Mouse (Mus musculus): ENCODE results near the gene Cwc15. TPM values are rescaled to one million over a fixed set of nuclear protein-coding genes. Genes with fewer than 3 reads are reported as not detected.

Gene Cwc15
- polyA plus RNA-seq, 2 experiments from 2014 or later: 189 to 201 TPM

DNA sequence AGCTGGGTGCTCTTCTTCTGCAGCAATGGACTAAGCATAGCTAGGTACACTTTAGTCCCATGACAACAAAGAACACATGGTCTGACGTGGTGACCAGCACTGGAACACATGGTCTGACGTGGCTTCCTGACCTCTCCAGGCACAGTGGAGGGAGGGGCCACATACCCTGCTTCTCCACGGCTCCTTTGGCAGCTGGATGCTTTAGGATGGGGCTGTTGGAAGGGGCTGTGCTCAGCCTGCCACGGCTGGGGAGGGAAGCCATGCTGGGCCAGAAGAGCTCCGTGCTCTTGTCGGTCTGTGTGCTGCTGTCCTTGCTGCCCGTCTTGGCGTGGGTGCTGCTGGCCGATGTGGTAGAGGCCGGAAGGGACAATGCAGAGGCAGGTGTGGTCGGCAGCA is 47.9 kb downstream of the Cwc15 start:
- ATAC-seq: no peak

GRCm38 (mm10) chr9:14558332-14558731 is 57.9 kb downstream of the Cwc15 start:
- ATAC-seq: no peak

DNA sequence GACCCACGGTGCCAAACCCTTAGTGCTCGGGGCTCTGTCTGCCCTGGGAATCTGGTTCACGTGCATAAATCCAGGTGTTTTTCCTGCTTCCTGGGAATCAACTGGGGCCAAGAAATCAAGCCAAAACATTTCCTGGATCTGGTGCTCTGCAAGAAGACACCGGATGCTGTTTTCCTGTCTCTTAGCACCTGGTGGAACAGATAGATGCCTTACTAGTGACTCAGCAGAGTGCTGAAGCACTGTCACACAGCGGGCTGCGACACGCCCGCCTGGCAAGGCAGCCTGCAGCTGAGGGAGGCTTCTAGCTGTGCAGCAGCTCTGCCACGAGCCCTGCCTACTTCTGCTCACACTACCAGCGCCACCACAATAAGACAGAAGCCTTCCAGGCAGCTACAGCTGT is 59.0 kb downstream of the Cwc15 start:
- no peak for ATAC-seq

GRCm38 (mm10) chr9:14559996-14560395 is 59.6 kb downstream of the Cwc15 start:
- no peak for ATAC-seq

Other genes with a start within 250 kb of the Cwc15 start
- gene Sesn3, start 225.6 kb upstream of the Cwc15 start, polyA plus RNA-seq (2017; shearing (Covaris generic)): 10 to 100 TPM; 18.5 to 25.4 TPM
- gene Endod1, start 119.1 kb upstream of the Cwc15 start, polyA plus RNA-seq (2017; shearing (Covaris generic)): 10 to 100 TPM; 23.0 to 31.9 TPM
- gene Kdm4d, start 135 bp upstream of the Cwc15 start, polyA plus RNA-seq (2017; shearing (Covaris generic)): 1 to 10 TPM; 2.4 to 2.5 TPM
- under 1 TPM in 1 of 2 experiments, not detected in 1; 0.06 TPM for gene Amotl1, start 144.4 kb downstream of the Cwc15 start, polyA plus RNA-seq (2017; shearing (Covaris generic))
- gene Piwil4, start 240.1 kb downstream of the Cwc15 start, polyA plus RNA-seq (2017; shearing (Covaris generic)): under 1 TPM; 0.44 to 0.57 TPM

All from CD4-positive, CD25-positive, alpha-beta regulatory T cell, adult 4 months (primary cell).